Mouse (Mus musculus) hindbrain, embryonic 14.5 days (tissue): ENCODE results near the gene Csk. TPM values are rescaled to one million over a fixed set of nuclear protein-coding genes. Genes with fewer than 3 reads are reported as not detected.
A peak's percentile ranks its signal among the peaks of the same experiment; 100 is the strongest.

Experiments
- ATAC-seq: fragments of 200-750 bp; cut with Nextera tagmentation; 2 replicates; pipeline ENCODE4 v1.8.0; 2017; ENCODE audit warnings: moderate number of reproducible peaks, mild to moderate bottlenecking, moderate TSS enrichment, moderate library complexity; ENCODE audit not compliant: low FRiP score
- DNase-seq: peaks from one replicate; pipeline ENCODE4 v3.0.0-alpha.2; 2015; ENCODE audit warnings: low spot score
- H3K27ac ChIP-seq: fragments of 300-500 bp; sonication (generic); 2 replicates; pipeline ENCODE4 v1.5.1; 2014; ENCODE audit warnings: mild to moderate bottlenecking, moderate library complexity
- H3K27me3 ChIP-seq: fragments of 300-500 bp; sonication (generic); 2 replicates; pipeline ENCODE4 v1.6.1; 2014; ENCODE audit warnings: mild to moderate bottlenecking, low read length, mixed read lengths; ENCODE audit not compliant: control insufficient read depth, insufficient read depth
- H3K36me3 ChIP-seq: fragments of 300-500 bp; sonication (generic); replicated peaks from 2 replicates; pipeline ENCODE4 v1.6.1; 2014; ENCODE audit not compliant: control insufficient read depth, insufficient read depth
- H3K4me1 ChIP-seq: fragments of 300-500 bp; sonication (generic); replicated peaks from 2 replicates; pipeline ENCODE4 v1.6.1; 2014; ENCODE audit warnings: antibody characterized with exemption, low read length, mixed read lengths; ENCODE audit not compliant: control insufficient read depth, insufficient read depth
- H3K4me2 ChIP-seq: fragments of 300-500 bp; sonication (generic); replicated peaks from 2 replicates; pipeline ENCODE4 v1.6.1; 2014; ENCODE audit warnings: mild to moderate bottlenecking, moderate library complexity
- H3K4me3 ChIP-seq: fragments of 300-500 bp; sonication (generic); replicated peaks from 2 replicates; pipeline ENCODE4 v1.5.1; 2014; ENCODE audit warnings: mild to moderate bottlenecking, low read length
- H3K9ac ChIP-seq: fragments of 300-500 bp; sonication (generic); 2 replicates; pipeline ENCODE4 v1.6.1; 2014
- H3K9me3 ChIP-seq: fragments of 300-500 bp; sonication (generic); 2 replicates; pipeline ENCODE4 v1.6.1; 2016; ENCODE audit warnings: low read length; ENCODE audit not compliant: control insufficient read depth
- WGBS: fragments of 180-500 bp; shearing (Covaris S2); extraction: QIAGEN DNeasy Blood & Tissue Kit; methylation state at CpG from one replicate; pipeline ENCODE4 v1.1.7; 2014; 5-methylcytosine and 5-hydroxymethylcytosine counted together
- polyA plus RNA-seq: library from polyadenylated mRNA; unstranded; fragments of >200 nt; fragmentation: Nextera tagmentation; extraction: Ambion mirVana; gene quantifications from 2 replicates; pipeline ENCODE4 v1.2.1, GENCODE M21; 2014

Gene Csk
- polyA plus RNA-seq, 1 experiment from 2014 or later: 41.0 TPM

- Histone ChIP-seq H3K27me3 (peaks cover 5% of the 10 kb centered on the region; the same call in 1 of the 2 replicates), H3K9me3 (no peaks in the 10 kb centered on the region), H3K4me2 (no peak overlapping the region), H3K36me3 (no peaks in the 10 kb centered on the region), H3K4me1 (peaks cover 30% of the 10 kb centered on the region), H3K27ac (no peak overlapping the region), H3K9ac (no peak overlapping the region), H3K4me3 (no peak overlapping the region)
- DNase-seq: no peak
- 65% methylated on average over 8 of the region's 8 CpGs for WGBS
- no peak for ATAC-seq
These were observed 51.3 kb downstream of the Csk start for GRCm38 (mm10) chr9:57602098-57602497.

DNA sequence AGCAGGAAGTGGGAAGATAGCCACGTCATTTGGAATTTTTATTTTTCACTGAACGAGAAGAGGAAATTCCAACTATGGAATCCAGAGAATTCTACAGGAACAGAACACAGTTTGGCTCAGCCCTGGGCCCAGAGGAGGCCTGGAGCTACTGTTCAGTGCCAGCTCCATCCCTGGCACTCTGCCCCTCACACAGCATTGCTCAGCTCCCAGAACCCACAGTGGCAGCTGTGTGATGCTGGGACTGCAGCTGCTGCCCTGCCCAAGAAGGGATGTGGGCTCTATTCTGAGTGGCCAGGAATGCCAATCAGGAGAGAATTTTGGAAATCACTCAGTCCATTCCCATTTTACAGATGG is 52.1 kb downstream of the Csk start:
- H3K9ac ChIP-seq: no peak overlapping the region
- ATAC-seq (no peak), DNase-seq (peak; percentile 53)
- WGBS: 67% methylated on average over 2 of the region's 2 CpGs
- H3K36me3 ChIP-seq: no peaks in the 10 kb centered on the region
- peaks cover 5% of the 10 kb centered on the region; the same call in 1 of the 2 replicates for H3K27me3 ChIP-seq
- no peak overlapping the region for H3K4me3 ChIP-seq
- no peaks in the 10 kb centered on the region for H3K9me3 ChIP-seq
- no peak overlapping the region for H3K27ac ChIP-seq
- H3K4me1 ChIP-seq: peaks cover 25% of the 10 kb centered on the region
- H3K4me2 ChIP-seq: no peak overlapping the region

GRCm38 (mm10) chr9:57600620-57601352 is 52.6 kb downstream of the Csk start:
- ATAC-seq: 0 out of 2 replicates have a peak, but pooled peaks have one; percentile 5
- no peak overlapping the region for H3K9ac ChIP-seq
- H3K27me3 ChIP-seq: 0 out of 2 replicates have a peak, but pooled peaks cover 5% of the 10 kb centered on the region
- H3K4me3 ChIP-seq: no peak overlapping the region
- DNase-seq: no peak
- no peaks in the 10 kb centered on the region for H3K9me3 ChIP-seq
- H3K4me1 ChIP-seq: peaks cover 21% of the 10 kb centered on the region
- H3K4me2 ChIP-seq: no peak overlapping the region
- no peak overlapping the region for H3K27ac ChIP-seq
- H3K36me3 ChIP-seq: no peaks in the 10 kb centered on the region
- 6% methylated on average over 3 of the region's 3 CpGs for WGBS

DNA sequence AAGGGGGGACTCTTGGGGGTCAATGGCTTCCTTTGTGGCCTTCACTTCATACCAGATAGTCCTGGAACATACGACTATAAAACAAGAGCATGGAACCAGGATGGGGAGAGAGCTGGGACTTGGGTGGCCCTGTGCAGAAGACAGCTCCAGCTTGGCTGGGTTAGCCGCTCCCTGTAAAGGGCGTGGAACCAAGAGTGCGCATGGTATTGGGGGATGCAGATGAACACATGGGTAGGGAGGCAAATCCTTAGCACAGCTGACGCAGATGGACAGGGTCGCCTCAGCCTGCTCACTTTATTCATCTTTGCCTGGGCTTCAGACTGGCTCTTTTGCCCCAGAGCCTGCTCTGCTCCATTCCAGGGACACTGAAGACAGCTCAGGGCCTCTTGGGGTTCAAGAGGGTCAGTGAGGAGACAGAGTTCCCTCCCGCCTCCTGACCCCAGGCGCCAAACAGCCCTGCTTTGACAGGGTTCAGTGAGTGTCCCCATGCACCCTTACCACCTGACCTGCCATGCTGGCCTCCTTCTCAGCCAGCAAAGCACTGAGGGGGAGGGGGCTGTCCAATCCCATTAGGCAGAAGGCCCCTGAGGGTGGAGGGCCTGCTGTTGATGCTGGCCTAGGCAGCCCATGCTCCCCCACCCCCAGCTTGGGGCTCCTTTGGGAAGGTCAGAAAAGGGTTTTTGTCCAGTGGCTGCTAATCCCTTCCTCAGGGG is 54.4 kb downstream of the Csk start:
- H3K27ac ChIP-seq: no peak overlapping the region
- H3K27me3 ChIP-seq: no peaks in the 10 kb centered on the region
- peaks cover 21% of the 10 kb centered on the region for H3K4me1 ChIP-seq
- ATAC-seq (no peak), DNase-seq (no peak)
- 38% methylated on average over 8 of the region's 8 CpGs for WGBS
- H3K4me3 ChIP-seq: no peak overlapping the region
- H3K36me3 ChIP-seq: peaks cover 15% of the 10 kb centered on the region
- no peak overlapping the region for H3K4me2 ChIP-seq
- no peak overlapping the region for H3K9ac ChIP-seq
- no peaks in the 10 kb centered on the region for H3K9me3 ChIP-seq

- Histone ChIP-seq H3K4me3 (no peak overlapping the region), H3K36me3 (peaks cover 26% of the 10 kb centered on the region), H3K27ac (no peak overlapping the region), H3K4me1 (peaks cover 21% of the 10 kb centered on the region), H3K9ac (no peak overlapping the region), H3K4me2 (no peak overlapping the region), H3K27me3 (no peaks in the 10 kb centered on the region), H3K9me3 (no peaks in the 10 kb centered on the region)
- 23% methylated on average over 4 of the region's 4 CpGs for WGBS
- ATAC-seq (0 out of 2 replicates have a peak, but pooled peaks have one; percentile 10), DNase-seq (no peak)
These were observed 55.5 kb downstream of the Csk start for GRCm38 (mm10) chr9:57597929-57598382.

DNA sequence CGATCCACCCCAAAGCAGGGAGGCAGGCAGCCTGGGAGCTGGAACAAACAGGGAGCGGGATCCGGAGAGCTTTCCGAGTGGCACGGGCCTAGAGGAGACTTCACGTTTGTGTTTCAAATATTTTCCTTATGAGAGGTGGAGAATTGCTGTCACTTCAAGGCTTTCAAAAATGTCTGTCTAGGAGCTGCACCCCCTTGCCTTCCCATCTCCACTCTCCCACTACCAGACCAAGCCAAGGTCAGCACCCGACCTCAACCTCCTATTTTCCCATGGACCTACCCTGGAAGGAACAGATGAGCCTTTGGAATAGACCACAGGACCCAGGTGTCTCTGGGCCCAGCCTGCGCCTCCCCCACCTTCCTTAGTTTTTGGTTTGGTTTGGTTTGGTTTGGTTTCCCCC is 56.2 kb downstream of the Csk start:
- no peak overlapping the region for H3K4me2 ChIP-seq
- 86% methylated on average over 8 of the region's 8 CpGs for WGBS
- no peaks in the 10 kb centered on the region for H3K9me3 ChIP-seq
- no peak overlapping the region for H3K27ac ChIP-seq
- no peak for DNase-seq
- H3K9ac ChIP-seq: no peak overlapping the region
- H3K4me1 ChIP-seq: peaks cover 21% of the 10 kb centered on the region
- no peak overlapping the region for H3K4me3 ChIP-seq
- no peak for ATAC-seq
- no peaks in the 10 kb centered on the region for H3K27me3 ChIP-seq
- H3K36me3 ChIP-seq: peaks cover 32% of the 10 kb centered on the region

- no peak for DNase-seq
- H3K4me1 ChIP-seq: peaks cover 16% of the 10 kb centered on the region
- no peak overlapping the region for H3K4me3 ChIP-seq
- ATAC-seq: no peak
- H3K27ac ChIP-seq: no peak overlapping the region
- no peaks in the 10 kb centered on the region for H3K27me3 ChIP-seq
- H3K36me3 ChIP-seq: peaks cover 34% of the 10 kb centered on the region
- no peak overlapping the region for H3K4me2 ChIP-seq
- WGBS: 70% methylated on average over 9 of the region's 9 CpGs
- H3K9ac ChIP-seq: no peak overlapping the region
- no peaks in the 10 kb centered on the region for H3K9me3 ChIP-seq
These were observed 59.3 kb downstream of the Csk start for GRCm38 (mm10) chr9:57594174-57594509.

DNA sequence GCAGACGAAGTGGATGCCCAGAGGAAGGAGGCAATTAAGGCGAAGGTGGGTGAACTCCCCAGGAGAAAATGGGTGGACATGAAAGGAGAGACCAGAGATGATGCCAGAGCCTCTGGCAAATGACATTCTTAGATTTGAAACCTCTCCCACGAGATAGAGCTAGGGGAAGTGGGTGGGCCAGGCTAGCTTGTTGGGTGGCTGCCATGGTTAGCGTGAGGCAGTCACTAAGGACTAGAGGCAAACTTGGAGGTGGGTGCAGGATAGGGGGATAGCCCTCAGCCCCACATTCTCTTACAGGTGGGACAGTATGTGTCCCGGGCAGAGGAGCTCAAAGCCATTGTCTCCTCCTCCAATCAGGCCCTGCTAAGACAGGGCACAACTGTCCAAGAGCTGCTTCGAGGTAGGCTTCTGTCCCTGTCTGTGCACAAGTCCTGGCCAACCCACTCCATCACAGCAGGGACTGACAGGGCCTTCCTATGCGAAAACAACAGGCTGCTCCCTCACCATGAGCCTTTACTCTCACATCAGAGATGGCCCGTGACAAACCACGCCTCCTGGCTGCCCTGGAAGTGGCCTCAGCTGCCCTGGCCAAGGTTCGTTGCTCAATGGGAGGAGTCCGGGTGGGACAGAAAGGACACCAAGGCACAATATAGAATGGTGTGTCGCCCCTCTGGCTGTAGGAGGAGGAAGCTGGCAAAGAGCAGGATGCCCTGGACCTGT is 59.8 kb downstream of the Csk start:
- H3K27me3 ChIP-seq: no peaks in the 10 kb centered on the region
- H3K4me2 ChIP-seq: no peak overlapping the region
- no peak overlapping the region for H3K9ac ChIP-seq
- no peak for ATAC-seq
- no peak overlapping the region for H3K4me3 ChIP-seq
- WGBS: 39% methylated on average over 12 of the region's 12 CpGs
- no peaks in the 10 kb centered on the region for H3K9me3 ChIP-seq
- peaks cover 16% of the 10 kb centered on the region for H3K4me1 ChIP-seq
- no peak for DNase-seq
- peaks cover 34% of the 10 kb centered on the region for H3K36me3 ChIP-seq
- H3K27ac ChIP-seq: no peak overlapping the region

GRCm38 (mm10) chr9:57590726-57591125 is 62.7 kb downstream of the Csk start:
- no peak for ATAC-seq
- no peak overlapping the region for H3K4me2 ChIP-seq
- peak overlapping the region; percentile 55; the same call in 1 of the 2 replicates for H3K4me3 ChIP-seq

More at GRCm38 (mm10) chr9:57590726-57591125, 62.7 kb downstream of the Csk start:
- no peak for DNase-seq
- H3K27ac ChIP-seq: no peak overlapping the region
- H3K27me3 ChIP-seq: no peaks in the 10 kb centered on the region
- WGBS: 32% methylated on average over 5 of the region's 5 CpGs
- no peaks in the 10 kb centered on the region for H3K9me3 ChIP-seq
- peaks cover 8% of the 10 kb centered on the region for H3K4me1 ChIP-seq
- peaks cover 54% of the 10 kb centered on the region for H3K36me3 ChIP-seq
- H3K9ac ChIP-seq: no peak overlapping the region
